Mouse (Mus musculus): ENCODE results near the gene Cap1.

- no peak for TF ChIP-seq CHD2 (IDR thresholded peaks at IDR 0.05; ENCODE audit: low read depth, low read length)
- TF ChIP-seq HCFC1 (IDR thresholded peaks at IDR 0.05; ENCODE audit: borderline replicate concordance, insufficient read depth, low read length), result no peak
- TF ChIP-seq MAFK (IDR thresholded peaks at IDR 0.05; ENCODE audit: insufficient read depth, low read depth, low read length), result no peak
Measured at GRCm38 (mm10) chr4:122857909-122858308, 27.9 kb downstream of the Cap1 start.
